Mouse (Mus musculus) G1E (cell line): ENCODE data around the gene Mybpc3.
A peak's percentile ranks its signal among the peaks of the same experiment; 100 is the strongest.

Experiments used
- CTCF ChIP-seq: IDR thresholded peaks from 2 replicates; pipeline ENCODE4 v1.5.1; 2012; ENCODE audit warnings: low read depth, low read length, inconsistent platforms, mixed read lengths
- GATA1 ChIP-seq: IDR thresholded peaks from 2 replicates; pipeline ENCODE4 v1.6.1; 2012; ENCODE audit warnings: borderline replicate concordance, low read length, inconsistent platforms, mixed read lengths

DNA sequence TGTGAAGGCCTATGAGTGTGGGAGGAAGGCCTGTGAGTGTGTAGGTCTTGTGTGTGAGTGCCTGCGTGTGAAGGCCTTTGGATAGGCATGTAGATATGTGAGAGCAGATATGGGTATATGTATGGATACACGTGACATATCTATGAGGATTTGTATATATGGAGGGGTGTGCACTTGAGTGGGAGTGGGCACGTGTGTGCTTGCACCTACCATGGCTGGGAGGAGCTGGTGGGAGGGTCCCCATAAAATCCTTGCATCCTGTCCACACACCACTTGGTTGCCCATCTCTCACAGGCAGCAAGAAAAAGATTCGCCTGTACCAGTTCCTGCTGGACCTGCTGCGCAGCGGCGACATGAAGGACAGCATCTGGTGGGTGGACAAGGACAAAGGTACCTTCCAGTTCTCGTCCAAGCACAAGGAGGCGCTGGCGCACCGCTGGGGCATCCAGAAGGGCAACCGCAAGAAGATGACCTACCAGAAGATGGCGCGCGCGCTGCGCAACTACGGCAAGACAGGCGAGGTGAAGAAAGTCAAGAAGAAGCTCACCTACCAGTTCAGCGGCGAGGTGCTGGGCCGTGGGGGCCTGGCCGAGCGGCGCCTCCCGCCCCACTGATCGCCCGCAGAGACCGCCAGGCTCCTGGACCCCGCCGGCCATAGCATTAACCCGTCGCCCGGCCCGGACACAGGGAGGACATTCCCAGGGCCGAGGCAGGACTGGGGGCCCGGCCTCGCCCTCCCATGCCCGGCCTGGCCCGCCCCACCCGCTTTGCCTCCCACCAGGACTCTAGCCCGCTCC, 3.0 kb upstream of the Mybpc3 start:
- peak; percentile 84 for TF ChIP-seq CTCF
- TF ChIP-seq GATA1: no peak
